Mouse (Mus musculus): ENCODE data around the gene Ankrd11.

DNA sequence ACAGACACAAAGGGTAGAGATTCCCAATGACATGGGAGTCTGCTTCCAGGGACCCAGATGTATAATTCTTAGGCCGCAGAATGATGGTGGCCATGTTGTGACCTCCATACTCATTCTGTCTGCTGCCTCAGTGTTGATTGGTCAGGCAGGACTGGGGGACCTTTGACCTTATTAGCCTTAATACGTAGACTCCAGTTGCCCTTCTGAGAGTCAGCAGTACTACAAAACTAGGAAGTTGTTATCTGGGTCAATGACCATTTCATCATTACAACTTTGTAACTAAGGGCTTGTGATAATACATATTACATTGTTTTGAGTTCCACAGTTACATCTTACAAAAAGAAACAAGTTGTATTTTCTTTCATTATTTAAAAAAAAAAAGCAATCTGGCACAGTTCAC lies 96.3 kb downstream of the Ankrd11 start:
- no peak for TF ChIP-seq CTCF (IDR thresholded peaks at IDR 0.05 in 2 of 3, conservative IDR thresholded peaks at IDR 0.05 in 1 of 3; ENCODE audit: control insufficient read depth in 1 of 3, insufficient read depth in 1 of 3, low read depth in 2 of 3, low read length in 3 of 3, poor library complexity in 1 of 3, severe bottlenecking in 1 of 3)
- no peak for TF ChIP-seq TBP (IDR thresholded peaks at IDR 0.05; ENCODE audit: low read depth, low read length)
- no peak for TF ChIP-seq GATA1 (IDR thresholded peaks at IDR 0.05; ENCODE audit: low read depth, low read length)
- no peak for TF ChIP-seq MAZ (IDR thresholded peaks at IDR 0.05; ENCODE audit: low read depth, low read length)
- TF ChIP-seq EP300 (IDR thresholded peaks at IDR 0.05; ENCODE audit: low read depth in 1 of 2, low read length in 2 of 2) = no peak
- TF ChIP-seq MYC (IDR thresholded peaks at IDR 0.05; ENCODE audit: low read depth, low read length) = no peak
- no peak for TF ChIP-seq TCF12 (IDR thresholded peaks at IDR 0.05; ENCODE audit: low read depth, low read length)
- TF ChIP-seq ELF1 (IDR thresholded peaks at IDR 0.05; ENCODE audit: low read depth, low read length) = no peak
- no peak for TF ChIP-seq CHD1 (IDR thresholded peaks at IDR 0.05; ENCODE audit: low read depth, low read length)
- no peak for TF ChIP-seq POLR2AphosphoS2 (IDR thresholded peaks at IDR 0.05; ENCODE audit: low read length)
- no peak for TF ChIP-seq RAD21 (IDR thresholded peaks at IDR 0.05; ENCODE audit: low read depth, low read length)
